Mouse (Mus musculus) MEL (cell line): ENCODE measurements at regions not wholly inside any gene's neighbourhood (a gene's known extent, or its start where the extent isn't known, plus 50 kb on each side); places are given as distances from the start of the nearest gene placed in this dataset.

Experiments
- DNase-seq: peaks from one replicate; pipeline ENCODE4 v3.0.0; 2011; ENCODE audit warnings: low read depth, low spot score
- H3K27ac ChIP-seq: 2 replicates; pipeline ENCODE4 v1.5.1; 2012; ENCODE audit warnings: low read depth, mild to moderate bottlenecking, control low read depth, low read length, moderate library complexity; ENCODE audit not compliant: control insufficient read depth
- H3K27me3 ChIP-seq, 2 experiments: fragments of 150-350 bp in 1 of 2; sonication (generic) in 1 of 2; 2 replicates each; pipeline ENCODE4 v1.6.1; 2012; ENCODE audit warnings: low read length in 2 of 2, mild to moderate bottlenecking in 2 of 2, improper control_type of control experiment in 1 of 2, moderate library complexity in 1 of 2; ENCODE audit not compliant: insufficient read depth in 2 of 2, control insufficient read depth in 1 of 2
- H3K36me3 ChIP-seq, 2 experiments: 2 replicates each; pipeline ENCODE4 v1.6.1; 2012 to 2014; ENCODE audit warnings: low read length in 2 of 2, improper control_type of control experiment in 1 of 2, inconsistent platforms in 1 of 2, mild to moderate bottlenecking in 1 of 2; ENCODE audit not compliant: insufficient read depth in 2 of 2, control insufficient read depth in 1 of 2
- H3K4me1 ChIP-seq, 2 experiments: fragments of 150-350 bp in 1 of 2; sonication (generic) in 1 of 2; 2 replicates each; pipeline ENCODE4 v1.6.1; 2012; ENCODE audit warnings: low read length in 2 of 2, improper control_type of control experiment in 1 of 2, mild to moderate bottlenecking in 1 of 2; ENCODE audit not compliant: insufficient read depth in 2 of 2, control insufficient read depth in 1 of 2
- H3K4me3 ChIP-seq, 2 experiments: fragments of 150-350 bp in 1 of 2; sonication (generic) in 1 of 2; 2 replicates each; pipeline ENCODE4 v1.5.1; 2012; ENCODE audit warnings: low read depth in 2 of 2, low read length in 2 of 2, mild to moderate bottlenecking in 2 of 2, moderate library complexity in 2 of 2, control low read depth in 1 of 2, improper control_type of control experiment in 1 of 2; ENCODE audit not compliant: control insufficient read depth in 1 of 2, insufficient read depth in 1 of 2
- H3K79me2 ChIP-seq: 2 replicates; pipeline ENCODE4 v1.6.1; 2012; ENCODE audit warnings: mild to moderate bottlenecking, low read length, moderate library complexity; ENCODE audit not compliant: control insufficient read depth, poor library complexity, insufficient read depth
- H3K9ac ChIP-seq: 2 replicates; pipeline ENCODE4 v1.6.1; 2012; ENCODE audit warnings: low read depth, mild to moderate bottlenecking, control low read depth, low read length, moderate library complexity; ENCODE audit not compliant: control insufficient read depth, poor library complexity, severe bottlenecking
- H3K9me3 ChIP-seq: fragments of 150-350 bp; sonication (generic); replicated peaks from 2 replicates; pipeline ENCODE4 v1.6.1; 2012; ENCODE audit warnings: mild to moderate bottlenecking, low read length, improper control_type of control experiment, moderate library complexity; ENCODE audit not compliant: insufficient read depth
- BHLHE40 ChIP-seq: IDR thresholded peaks from 2 replicates; pipeline ENCODE4 v1.6.1; 2012; ENCODE audit warnings: low read depth, mild to moderate bottlenecking, inconsistent platforms, low read length, improper control_type of control experiment, borderline replicate concordance
- EP300 ChIP-seq, 2 experiments: IDR thresholded peaks; 2 replicates each; pipeline ENCODE4 v1.6.1; 2011; ENCODE audit warnings: improper control_type of control experiment in 2 of 2, low read length in 2 of 2, low read depth in 1 of 2, mild to moderate bottlenecking in 1 of 2
- GABPA ChIP-seq: IDR thresholded peaks from 2 replicates; pipeline ENCODE4 v1.6.1; 2012; ENCODE audit warnings: low read depth, mild to moderate bottlenecking, inconsistent platforms, low read length, improper control_type of control experiment, moderate library complexity
- GATA1 ChIP-seq: IDR thresholded peaks from 2 replicates; pipeline ENCODE4 v1.6.1; 2011; ENCODE audit warnings: low read depth, low read length, improper control_type of control experiment
- KAT2A ChIP-seq: conservative IDR thresholded peaks from 2 replicates; pipeline ENCODE4 v1.6.1; 2012; ENCODE audit warnings: low read depth, low read length, improper control_type of control experiment, inconsistent platforms
- MAFK ChIP-seq: IDR thresholded peaks from 2 replicates; pipeline ENCODE4 v1.6.1; 2011; ENCODE audit warnings: low read depth, mild to moderate bottlenecking, low read length, improper control_type of control experiment, borderline replicate concordance
- MXI1 ChIP-seq: IDR thresholded peaks from 2 replicates; pipeline ENCODE4 v1.6.1; 2011; ENCODE audit warnings: mild to moderate bottlenecking, low read depth, low read length, improper control_type of control experiment
- MYC ChIP-seq: IDR thresholded peaks from 2 replicates; pipeline ENCODE4 v1.6.1; 2011; ENCODE audit warnings: low read depth, mild to moderate bottlenecking, low read length, improper control_type of control experiment, moderate library complexity
- SMC3 ChIP-seq: IDR thresholded peaks from 2 replicates; pipeline ENCODE4 v1.6.1; 2011; ENCODE audit warnings: low read depth, low read length, improper control_type of control experiment
- ZNF384 ChIP-seq: IDR thresholded peaks from 2 replicates; pipeline ENCODE4 v1.6.1; 2012; ENCODE audit warnings: low read depth, mild to moderate bottlenecking, inconsistent platforms, low read length, improper control_type of control experiment

DNA sequence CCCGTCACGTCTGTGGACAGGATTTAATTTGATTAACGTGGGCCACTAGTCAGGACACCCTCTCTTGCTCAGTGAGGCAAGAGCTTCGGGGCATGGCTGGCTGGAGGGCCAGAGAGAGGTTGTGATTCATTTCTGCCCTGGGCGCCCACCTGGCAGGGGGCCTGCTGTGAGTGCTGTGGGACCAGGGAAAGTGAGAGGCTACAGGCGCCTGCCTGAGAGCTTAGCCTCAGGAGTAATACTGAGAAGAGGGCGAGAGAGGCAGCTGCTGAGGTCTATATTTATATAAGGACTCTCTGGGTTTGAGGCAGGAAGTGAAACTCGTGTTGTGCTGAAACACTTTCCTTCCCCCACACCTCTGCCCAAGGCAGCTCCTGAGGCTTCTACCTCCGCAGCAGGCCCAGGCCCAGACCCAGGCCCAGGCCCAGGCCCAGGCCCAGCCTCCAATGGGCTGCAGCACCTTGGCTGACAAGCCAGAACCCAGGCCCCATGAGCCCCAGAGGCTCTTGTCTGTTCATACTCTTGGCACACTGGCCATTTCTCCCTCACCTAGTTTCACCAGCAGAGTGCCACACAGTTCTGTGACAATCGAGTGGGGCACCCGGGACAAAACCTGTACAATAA, 176.9 kb upstream of the Bcl6 start:
- TF ChIP-seq GABPA (no peak), MYC (no peak), KAT2A (no peak)
- H3K9me3 ChIP-seq = no peaks in the 10 kb centered on the region
- no peaks in the 10 kb centered on the region for H3K79me2 ChIP-seq
- no peak overlapping the region for H3K27ac ChIP-seq
- no peaks in the 10 kb centered on the region for H3K4me1 ChIP-seq
- no peaks in the 10 kb centered on the region for H3K27me3 ChIP-seq
- DNase-seq = no peak
- H3K4me3 ChIP-seq = no peak overlapping the region
- no peaks in the 10 kb centered on the region for H3K36me3 ChIP-seq
- H3K9ac ChIP-seq = no peak overlapping the region

DNA sequence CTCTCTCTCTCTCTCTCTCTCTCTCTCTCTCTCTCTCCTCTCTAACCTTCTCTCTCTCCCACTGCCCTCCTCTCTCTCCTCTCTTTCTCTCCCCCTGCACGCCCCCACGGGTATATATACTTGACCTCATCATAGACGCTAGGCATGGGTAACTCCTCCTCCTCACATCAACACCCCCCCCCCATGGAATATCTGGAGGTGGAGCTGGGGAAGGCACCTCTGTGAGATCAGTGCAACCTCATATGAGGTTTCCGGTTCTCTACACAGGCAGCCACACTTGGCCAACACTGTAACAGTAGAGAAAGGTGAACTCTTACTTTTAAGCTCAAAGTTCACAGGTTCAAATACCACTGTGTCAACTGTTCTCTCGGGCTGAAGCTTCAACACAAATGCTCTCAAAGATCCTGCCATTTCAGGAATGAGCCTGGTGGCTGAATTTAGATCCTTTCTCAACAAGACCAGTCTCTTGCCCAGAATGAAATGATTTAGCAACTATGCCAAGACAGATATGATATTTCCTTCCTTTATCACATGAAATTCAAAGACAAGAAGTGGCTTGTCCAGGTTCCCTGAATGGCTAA, 172.1 kb upstream of the Bcl6 start:
- DNase-seq = no peak
- H3K9me3 ChIP-seq = no peaks in the 10 kb centered on the region
- H3K27ac ChIP-seq = no peak overlapping the region
- H3K4me1 ChIP-seq = no peaks in the 10 kb centered on the region
- no peak overlapping the region for H3K4me3 ChIP-seq
- no peaks in the 10 kb centered on the region for H3K79me2 ChIP-seq
- no peak overlapping the region for H3K9ac ChIP-seq
- no peaks in the 10 kb centered on the region for H3K27me3 ChIP-seq
- no peaks in the 10 kb centered on the region for H3K36me3 ChIP-seq
- TF ChIP-seq SMC3 = no peak
- TF ChIP-seq MAFK = no peak

DNA sequence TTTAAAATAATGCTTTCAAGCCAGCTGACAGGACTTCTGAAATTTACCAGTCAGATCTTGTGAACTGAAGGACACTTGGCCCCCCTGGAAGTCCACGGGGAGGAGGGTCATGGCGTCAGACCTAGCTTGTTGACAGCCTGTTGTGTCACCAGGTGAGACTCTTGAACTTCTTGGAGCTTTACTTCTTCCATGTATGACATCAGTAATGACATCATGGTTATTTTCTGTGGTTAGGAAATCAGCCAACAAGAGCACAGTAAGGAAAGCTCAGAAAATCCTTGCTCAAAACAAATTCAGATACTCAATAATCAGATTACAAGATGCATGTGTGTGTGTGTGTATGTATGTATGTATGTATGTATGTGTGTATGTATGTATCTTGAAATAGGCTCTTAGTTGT, 170.7 kb upstream of the Bcl6 start:
- TF ChIP-seq MXI1 (no peak), EP300 (IDR thresholded peaks at IDR 0.05; ENCODE audit: low read depth in 1 of 2, low read length in 2 of 2) (no peak), ZNF384 (no peak), BHLHE40 (no peak), GATA1 (no peak)
- TF ChIP-seq, all 39 proteins: peak for 0
- Histone ChIP-seq H3K27me3 (no peaks in the 10 kb centered on the region), H3K9me3 (no peaks in the 10 kb centered on the region), H3K9ac (no peak overlapping the region), H3K36me3 (no peaks in the 10 kb centered on the region), H3K4me3 (no peak overlapping the region), H3K4me1 (no peaks in the 10 kb centered on the region), H3K79me2 (no peaks in the 10 kb centered on the region), H3K27ac (no peak overlapping the region)
- DNase-seq = no peak
